Mouse (Mus musculus): ENCODE results near the gene Lmln. TPM values are rescaled to one million over a fixed set of nuclear protein-coding genes. Genes with fewer than 3 reads are reported as not detected.
"Not testable (repeated sequence)": the region's sequence is repeated elsewhere in the genome, so short reads cannot be mapped to it uniquely, and the experiment has no call there.

The Lmln gene
- polyA plus RNA-seq, 1 experiment = 8.7 TPM

DNA sequence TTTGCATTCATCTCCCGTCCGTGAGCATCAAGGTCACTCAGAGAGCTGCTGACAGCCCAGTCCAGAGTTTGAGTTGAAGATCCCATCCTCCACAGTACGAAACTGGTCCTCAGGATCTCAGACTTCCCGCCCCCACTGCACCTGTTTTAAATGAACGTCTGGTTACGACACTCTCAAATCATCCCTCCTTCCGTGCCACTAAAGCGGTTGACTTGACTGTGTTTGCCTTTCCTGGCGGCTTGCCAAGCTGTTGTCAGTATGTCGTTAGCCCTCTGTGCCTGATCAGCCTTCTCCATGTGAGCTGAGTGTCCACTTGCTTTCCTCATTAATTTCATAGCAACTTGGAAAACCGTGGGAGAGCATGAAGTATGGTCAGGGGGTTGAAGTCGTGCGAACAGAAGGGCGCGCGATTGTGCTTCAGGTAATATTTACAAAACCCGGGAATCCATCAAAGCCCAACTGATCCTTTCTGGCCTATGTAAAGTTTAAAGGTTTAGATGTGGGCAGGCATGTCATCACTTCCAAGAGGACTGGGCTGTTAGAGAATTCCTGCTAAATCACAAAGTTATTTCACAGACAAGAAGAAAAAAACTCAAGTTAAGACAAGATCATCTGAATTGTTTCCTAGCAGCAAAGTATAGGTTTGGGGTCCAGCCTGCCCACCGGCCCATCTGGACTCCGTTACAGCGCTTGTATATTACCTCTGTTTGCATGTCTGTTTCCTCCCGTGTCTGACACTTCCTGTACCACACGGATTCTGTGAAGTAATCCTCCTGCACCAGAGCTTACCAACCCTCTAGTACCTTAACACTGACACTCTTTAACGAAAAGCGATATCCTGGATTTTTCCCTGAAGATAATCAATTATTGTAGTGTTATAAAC lies 61.9 kb downstream of the Lmln start:
- DNase-seq (ENCODE audit: extremely low spot score in 1 of 2, low spot score in 1 of 2) = no peak

DNA sequence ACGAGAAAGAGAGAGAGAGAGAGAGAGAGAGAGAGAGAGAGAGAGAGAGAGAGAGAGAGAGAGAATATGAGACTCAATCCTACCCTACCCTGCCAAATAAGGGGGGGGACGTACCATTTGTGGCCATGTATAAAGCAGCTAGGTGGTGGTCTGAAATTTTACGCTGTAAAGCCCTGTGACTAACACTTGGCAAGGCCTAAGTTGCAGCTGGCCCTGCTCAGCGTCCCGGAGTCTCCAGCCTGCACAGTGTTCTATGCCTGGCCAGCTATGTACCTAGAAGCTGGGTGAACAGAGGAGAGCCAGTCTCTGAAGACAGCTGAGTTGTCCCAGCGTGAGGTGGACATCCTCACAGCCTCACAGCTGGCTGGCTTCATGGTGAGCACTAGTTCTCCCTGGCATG lies 64.7 kb downstream of the Lmln start:
- DNase-seq (ENCODE audit: extremely low spot score in 1 of 2, low spot score in 1 of 2) = no peak

DNA sequence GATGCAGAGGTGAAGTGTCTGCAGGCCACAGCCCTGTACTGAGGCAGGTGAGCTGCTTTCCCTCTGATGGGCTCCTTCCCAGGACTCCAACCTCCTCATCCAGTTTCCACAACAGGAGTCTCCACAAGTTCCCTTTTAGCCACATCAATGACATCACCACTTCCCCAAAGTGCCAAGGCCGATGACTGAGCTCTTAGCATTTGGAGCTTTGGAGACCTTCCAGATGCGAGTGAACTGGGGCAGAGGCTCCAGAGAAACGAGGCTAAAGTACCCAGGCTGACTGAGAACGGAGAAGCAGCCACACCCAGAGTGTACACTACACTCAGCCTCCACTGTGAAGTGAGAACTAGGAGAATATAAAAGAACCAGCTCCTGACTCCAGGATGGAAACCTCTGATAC lies 68.4 kb downstream of the Lmln start:
- peak in 1 of 2 experiments; percentile 28 for DNase-seq (ENCODE audit: extremely low spot score in 1 of 2, low spot score in 1 of 2)

DNA sequence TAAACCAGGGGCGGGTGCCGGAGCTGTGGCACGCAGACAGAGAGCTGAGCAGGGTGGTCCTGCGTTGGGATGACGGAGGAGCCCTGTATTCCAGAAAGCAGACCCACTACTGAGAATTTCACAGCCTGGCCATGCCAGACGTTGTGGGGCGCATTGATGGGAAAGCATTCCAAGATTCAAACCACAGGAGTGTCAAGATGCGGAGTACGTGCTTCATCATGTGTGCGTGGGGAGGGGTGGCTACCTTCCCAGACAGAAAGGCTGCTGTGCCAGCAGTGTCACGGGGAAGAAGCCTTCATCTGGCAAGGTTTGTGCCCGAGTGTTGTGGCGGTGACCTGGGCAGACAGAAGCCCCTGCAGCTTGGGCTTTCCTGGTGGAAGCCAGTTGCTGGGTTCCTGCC lies 70.9 kb downstream of the Lmln start:
- DNase-seq (ENCODE audit: extremely low spot score in 1 of 2, low spot score in 1 of 2) = peak in 1 of 2 experiments; percentile 22

DNA sequence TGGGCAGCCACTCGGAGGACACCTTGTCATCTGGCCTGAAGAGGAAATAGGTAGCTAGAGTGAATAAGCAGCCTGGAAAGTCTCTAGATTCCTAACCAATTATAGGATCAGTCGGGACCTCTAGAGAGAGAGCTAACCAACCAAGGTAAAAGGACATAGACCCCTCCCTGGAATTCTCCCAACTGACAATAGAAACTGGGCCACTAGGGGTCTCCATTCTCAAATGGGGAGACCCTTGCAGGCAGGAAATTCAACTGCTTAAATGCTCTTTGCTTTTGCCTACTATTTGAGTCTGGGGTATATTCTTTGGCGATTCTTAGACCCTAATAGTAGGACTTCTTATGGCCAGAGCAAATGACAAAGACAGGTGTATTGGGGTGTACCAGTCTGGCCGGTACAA lies 72.8 kb downstream of the Lmln start:
- DNase-seq (ENCODE audit: extremely low spot score in 1 of 2, low spot score in 1 of 2) = no peak

DNA sequence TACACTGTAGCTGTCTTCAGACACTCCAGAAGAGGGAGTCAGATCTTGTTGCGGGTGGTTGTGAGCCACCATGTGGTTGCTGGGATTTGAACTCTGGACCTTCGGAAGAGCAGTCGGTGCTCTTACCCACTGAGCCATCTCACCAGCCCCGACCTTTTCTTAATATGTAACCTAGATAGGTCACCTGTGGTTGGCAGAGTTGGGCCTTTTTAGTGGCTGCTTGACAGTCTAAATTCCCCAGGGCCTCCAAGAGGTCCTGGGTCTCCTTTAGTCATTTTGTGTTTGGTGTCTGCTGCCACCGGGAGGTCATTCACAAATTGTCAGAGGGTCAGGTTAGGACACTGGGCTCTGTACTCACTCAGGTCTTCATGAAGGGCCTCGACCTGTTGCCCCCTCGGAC lies 76.7 kb downstream of the Lmln start:
- not testable (repeated sequence) for DNase-seq (ENCODE audit: extremely low spot score in 1 of 2, low spot score in 1 of 2)

DNA sequence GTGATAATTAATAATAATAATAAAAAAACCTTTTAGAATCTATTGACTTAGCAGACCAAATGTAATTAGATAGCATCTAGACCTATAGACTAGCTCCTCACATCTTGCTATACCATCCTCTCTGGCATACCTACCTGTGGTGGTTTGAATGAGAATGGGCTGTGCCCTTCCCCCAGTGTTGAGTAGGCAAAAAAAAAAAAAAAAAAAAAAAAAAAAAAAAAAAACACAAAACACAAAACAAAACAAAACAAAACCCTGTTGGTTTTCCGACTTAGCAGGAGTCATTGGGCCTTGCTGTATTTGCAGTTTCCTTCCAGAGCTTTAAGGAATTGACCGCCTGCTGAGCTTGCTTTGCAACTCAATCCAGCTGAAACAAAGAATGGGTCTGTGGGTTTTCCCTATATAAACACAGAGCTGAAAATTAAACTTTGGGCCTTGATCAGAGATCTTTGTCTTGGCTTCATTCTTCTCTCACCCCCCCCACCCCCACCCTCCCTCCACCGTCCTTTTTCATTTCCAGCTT lies 79.5 kb downstream of the Lmln start:
- DNase-seq (ENCODE audit: extremely low spot score in 1 of 2, low spot score in 1 of 2) = no peak

DNA sequence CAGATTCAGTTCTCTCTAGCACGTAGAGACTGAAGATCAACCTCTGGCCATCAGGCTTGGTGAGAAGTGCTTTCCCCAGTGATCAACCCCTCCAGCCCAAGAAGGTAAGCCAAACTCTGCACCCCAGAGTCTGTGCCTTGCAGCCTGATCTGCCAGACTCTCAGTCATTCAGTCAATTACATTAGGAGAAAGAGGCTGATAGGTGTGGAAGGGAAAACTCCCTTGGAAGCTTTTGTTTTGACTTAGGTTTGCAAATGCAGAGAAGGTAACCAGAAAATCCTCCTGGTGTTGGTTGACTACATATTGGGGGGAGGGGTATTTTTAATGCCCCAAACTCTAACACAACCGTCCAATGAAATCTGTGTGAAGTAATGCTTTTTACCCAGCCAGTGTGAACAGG lies 81.1 kb downstream of the Lmln start:
- no peak for DNase-seq (ENCODE audit: extremely low spot score in 1 of 2, low spot score in 1 of 2)

DNA sequence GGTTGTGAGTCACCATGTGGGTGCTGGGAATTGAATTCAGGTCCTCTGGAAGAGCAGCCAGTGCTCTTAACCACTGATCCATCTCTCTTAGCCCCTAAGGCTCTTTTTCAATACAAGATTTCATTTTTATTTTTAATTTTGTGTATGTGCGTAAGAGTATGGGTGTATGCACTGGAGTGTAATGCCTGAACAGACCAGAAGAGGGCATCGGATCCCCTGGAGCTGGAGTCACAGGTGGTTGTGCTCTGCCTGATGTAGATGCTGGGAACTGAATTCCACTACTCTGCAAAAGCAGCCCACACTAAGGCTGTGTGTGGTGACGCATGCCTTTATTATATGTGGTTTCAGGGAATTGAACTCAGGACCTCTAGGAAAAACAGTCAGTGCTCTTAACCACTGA lies 83.9 kb downstream of the Lmln start:
- no peak for DNase-seq (ENCODE audit: extremely low spot score in 1 of 2, low spot score in 1 of 2)

DNA sequence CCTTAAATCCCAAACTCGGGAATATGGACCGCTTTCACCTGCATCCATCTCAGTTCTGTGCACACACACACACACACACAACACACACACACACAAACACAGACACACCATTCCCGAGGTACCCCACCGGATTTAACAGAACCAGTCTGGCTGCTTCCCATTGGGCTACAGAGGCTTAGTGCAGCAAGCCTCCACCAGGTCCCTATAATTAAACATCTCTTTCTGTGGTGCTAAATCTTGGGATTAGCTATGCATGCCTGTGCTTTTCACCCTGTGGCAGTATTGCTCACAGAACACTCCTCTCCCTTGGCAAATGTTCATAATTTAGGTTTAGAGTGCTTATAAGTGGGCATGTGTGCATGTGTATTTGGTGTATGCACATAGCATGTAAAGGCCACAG lies 85.8 kb downstream of the Lmln start:
- no peak for DNase-seq (ENCODE audit: extremely low spot score in 1 of 2, low spot score in 1 of 2)

DNA sequence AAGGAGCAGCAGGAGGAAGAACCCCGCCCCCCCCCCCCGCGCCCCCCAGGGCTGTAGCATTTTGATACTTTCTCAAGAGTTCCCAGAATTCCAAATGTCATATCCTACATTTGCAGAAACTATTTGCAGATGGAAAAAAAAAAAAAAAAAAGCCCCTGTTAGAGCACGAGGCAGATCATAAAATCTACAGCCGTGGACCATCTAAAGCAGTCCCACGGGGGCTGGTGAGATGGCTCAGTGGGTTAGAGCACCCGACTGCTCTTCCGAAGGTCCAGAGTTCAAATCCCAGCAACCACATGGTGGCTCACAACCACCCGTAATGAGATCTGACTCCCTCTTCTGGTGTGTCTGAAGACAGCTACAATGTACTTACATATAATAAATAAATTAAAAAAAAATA lies 88.6 kb downstream of the Lmln start:
- not testable (repeated sequence) for DNase-seq (ENCODE audit: extremely low spot score in 1 of 2, low spot score in 1 of 2)

DNA sequence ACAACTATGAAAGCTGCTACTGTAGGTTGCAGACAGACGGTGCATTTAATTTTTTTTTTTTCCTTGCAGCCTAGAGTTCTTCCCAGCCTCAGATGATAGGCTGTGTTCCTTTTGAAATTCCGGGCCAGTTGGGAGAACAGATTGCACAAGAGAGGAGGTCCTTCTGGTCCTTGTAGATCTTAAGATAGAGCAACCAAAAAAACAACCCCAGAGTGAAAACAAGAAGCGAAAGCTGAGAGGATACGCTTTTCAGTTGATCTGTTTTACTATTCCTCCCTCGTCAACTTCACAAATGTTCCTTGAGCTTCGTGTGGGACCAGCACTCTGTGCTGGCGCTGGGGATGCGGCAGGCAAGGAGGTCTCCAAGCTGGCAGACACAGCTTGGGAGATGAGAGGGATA lies 89.2 kb downstream of the Lmln start:
- DNase-seq (ENCODE audit: extremely low spot score in 1 of 2, low spot score in 1 of 2) = peak; percentile 66 to 77

DNA sequence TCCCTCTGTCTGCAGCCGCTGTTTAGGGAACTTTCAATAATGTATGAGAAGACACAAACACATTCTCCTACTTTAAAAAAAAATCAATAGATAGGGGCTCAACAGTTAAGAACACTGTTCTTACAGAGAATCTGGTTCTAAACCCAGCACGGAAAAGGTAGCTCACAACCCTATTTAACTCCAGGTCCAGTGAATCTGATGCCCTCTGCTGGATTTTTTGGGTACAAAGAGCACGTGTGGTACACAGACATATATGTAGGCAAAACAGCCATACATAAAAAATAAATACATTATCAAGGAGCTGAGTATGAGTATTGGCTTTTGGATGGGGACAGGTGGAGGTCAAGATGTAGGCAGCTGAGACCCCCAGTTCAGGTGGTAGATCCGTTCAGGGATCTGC lies 92.7 kb downstream of the Lmln start:
- DNase-seq (ENCODE audit: extremely low spot score in 1 of 2, low spot score in 1 of 2) = peak in 1 of 2 experiments; percentile 50

DNA sequence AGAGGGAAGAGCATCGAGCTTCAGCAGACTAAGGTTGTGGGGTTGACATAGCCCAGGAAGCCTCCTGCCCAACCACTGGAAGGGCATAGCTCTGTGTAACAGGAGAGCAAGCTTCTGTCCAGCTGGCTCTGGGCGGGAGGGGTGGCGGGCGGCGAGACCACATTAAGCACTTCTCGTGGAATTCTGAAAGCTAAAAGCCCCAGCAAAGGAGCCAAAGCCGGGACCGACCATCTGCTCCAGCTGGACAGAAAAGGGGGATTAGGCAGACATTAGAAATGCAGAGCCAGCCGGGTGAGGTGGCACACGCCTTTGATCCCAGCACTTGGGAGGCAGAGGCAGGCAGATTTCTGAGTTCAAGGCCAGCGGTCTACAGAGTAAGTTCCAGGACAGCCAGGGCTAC lies 95.7 kb downstream of the Lmln start:
- DNase-seq (ENCODE audit: extremely low spot score in 1 of 2, low spot score in 1 of 2) = no peak

DNA sequence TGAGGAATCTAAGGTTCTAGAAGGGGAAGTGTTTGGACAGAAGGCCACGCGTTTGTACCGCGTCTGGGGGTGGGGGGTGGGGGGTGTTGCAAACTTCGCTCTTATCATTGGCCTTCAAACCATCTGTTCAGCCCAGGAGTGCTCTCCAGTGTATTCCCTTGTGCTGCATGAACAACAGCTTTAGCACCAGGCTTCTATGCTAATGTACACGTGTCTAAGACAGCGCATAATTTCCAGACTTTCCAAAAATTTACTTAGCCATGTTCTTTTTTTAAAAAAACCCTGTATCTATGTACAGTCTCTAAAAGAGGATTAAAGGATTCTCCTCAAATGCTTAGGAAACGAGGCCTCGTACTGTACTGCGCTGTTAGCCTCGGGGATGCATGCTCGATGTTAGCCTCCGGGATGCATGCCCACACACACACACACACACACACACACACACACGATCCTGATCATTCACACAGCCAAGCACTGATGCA lies 96.3 kb downstream of the Lmln start:
- peak in 1 of 2 experiments; percentile 53 for DNase-seq (ENCODE audit: extremely low spot score in 1 of 2, low spot score in 1 of 2)

DNA sequence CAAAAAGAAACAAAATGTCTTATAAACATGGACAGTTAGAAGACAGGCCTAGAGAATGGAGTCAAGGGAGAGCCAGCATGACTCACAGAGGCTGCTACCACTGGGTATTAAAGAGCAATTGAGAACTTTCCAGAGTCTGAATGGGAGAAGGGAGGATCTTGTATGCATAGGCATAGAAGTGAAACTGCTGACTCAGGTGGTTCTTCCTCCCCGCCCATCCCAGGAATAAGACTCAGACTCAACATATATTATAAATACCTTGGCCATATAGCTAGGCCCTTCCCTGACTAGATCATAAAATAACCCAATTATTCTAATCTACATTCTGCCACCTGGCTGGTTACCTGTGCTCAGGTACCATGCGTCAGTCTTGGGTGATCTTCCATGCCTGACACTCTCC lies 97.0 kb downstream of the Lmln start:
- DNase-seq (ENCODE audit: extremely low spot score in 1 of 2, low spot score in 1 of 2) = no peak

DNA sequence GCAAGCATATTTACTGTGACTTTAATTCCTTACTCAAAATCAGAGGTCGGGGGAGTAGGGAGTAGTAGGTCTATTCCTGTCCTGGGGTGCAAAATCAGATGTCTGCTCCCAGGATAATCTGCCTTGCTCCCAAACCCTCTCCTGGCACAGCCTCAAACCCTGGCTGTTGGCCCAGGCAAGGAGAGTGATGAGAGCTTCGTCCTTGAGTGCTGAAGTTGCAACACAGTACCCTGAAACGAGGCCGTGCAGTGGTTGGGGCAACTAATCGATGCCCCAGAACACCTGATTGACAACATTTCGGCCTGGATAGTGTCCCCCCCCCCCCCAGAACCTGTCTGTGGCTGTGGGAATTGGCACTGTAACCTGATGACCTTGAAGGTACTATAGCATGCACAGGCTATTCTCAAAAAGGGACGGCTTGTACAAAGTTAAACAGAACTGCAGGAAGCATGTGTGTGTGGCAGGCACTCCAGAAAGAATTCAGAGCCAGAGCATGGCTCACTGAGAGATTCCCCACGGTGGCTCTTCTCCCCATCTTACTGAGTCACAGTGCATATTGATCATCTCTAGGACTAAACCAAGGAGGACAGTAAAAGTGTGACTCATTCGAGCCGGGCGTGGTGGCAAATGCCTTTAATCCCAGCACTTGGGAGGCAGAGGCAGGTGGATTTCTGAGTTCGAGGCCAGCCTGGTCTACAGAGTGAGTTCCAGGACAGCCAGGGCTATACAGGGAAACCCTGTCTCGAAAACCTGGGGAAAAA lies 101.2 kb downstream of the Lmln start:
- DNase-seq (ENCODE audit: extremely low spot score in 1 of 2, low spot score in 1 of 2) = no peak

DNA sequence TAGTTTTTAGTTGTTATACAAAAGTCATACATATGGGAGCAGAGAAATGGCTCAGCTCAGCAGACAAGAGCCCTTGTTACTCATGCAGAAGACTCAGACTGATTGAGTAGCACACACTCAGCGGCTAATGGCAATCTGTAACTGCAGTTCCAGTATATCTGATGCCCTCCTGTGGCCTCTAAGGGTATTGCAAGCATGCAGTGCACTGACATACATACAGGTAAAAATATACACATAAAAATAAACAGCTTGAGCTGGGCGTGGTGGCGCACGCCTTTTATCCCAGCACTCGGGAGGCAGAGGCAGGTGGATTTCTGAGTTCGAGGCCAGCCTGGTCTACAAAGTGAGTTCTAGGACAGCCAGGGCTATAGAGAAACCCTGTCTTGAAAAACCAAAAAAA lies 104.0 kb downstream of the Lmln start:
- not testable (repeated sequence) for DNase-seq (ENCODE audit: extremely low spot score in 1 of 2, low spot score in 1 of 2)

DNA sequence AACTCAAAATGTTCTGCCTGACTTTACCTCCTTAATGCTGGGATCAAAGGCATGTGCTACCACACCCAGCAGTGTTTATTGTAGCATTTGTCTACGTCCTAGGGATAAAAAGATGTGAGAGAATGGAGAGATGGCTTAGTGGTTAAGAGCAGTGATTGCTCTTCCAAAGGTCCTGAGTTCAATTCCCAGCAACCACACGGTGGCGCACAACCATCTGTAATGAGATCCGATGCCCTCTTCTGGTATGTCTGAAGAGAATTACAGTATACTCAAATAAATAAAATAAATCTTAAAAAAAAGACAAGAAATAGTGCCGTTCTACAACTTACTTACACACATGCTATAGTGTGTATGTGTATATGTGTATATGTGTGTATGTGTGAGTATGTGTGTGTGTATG lies 105.2 kb downstream of the Lmln start:
- no peak for DNase-seq (ENCODE audit: extremely low spot score in 1 of 2, low spot score in 1 of 2)

DNA sequence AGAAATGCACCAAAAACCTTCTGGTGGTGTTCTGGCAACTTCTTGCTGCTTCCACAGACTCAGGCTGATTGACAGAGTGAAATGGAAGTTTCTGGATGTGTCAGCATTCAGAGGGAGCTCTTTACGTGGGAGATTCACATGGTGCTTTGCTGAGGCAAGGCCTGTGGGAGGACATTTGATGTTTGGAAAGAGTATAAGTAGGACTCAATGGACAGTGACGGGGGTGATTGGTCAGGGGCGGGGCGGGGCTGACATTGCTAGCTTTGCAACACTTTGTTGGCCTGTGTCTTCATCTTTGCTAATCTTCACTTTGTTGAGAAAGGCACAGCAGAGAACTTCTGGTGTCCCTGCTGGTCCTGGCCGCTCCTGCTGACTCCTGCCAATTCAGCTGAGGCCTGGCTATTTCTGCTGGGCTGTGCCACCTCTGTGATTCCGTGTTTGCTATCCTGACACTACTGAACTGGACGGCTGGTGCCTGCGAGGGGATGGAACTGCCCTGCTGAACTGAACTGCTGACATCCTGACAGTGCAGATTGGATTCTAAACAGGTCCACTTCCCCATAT lies 107.2 kb downstream of the Lmln start:
- no peak for DNase-seq (ENCODE audit: extremely low spot score in 1 of 2, low spot score in 1 of 2)

Data from frontal cortex, adult 2 months (tissue).